Mouse (Mus musculus) neural tube, embryonic 14.5 days (tissue): ENCODE results near the gene Mtm1. TPM values are rescaled to one million over a fixed set of nuclear protein-coding genes. Genes with fewer than 3 reads are reported as not detected.

ENCODE experiments used
- ATAC-seq: fragments of 200-750 bp; cut with Nextera tagmentation; 2 replicates; pipeline ENCODE4 v1.8.0; 2017; ENCODE audit warnings: low read depth, mild to moderate bottlenecking, moderate TSS enrichment, moderate library complexity
- H3K27ac ChIP-seq: fragments of 300-500 bp; sonication (generic); 2 replicates; pipeline ENCODE4 v1.5.1; 2014; ENCODE audit warnings: low read depth, mild to moderate bottlenecking, control low read depth, low read length, moderate library complexity, mixed read lengths
- H3K27me3 ChIP-seq: fragments of 300-500 bp; sonication (generic); 2 replicates; pipeline ENCODE4 v1.6.1; 2014; ENCODE audit warnings: low read length; ENCODE audit not compliant: control insufficient read depth, insufficient read depth
- H3K36me3 ChIP-seq: fragments of 300-500 bp; sonication (generic); 2 replicates; pipeline ENCODE4 v1.6.1; 2014; ENCODE audit warnings: low read length, mixed read lengths; ENCODE audit not compliant: control insufficient read depth, insufficient read depth
- H3K4me1 ChIP-seq: fragments of 300-500 bp; sonication (generic); 2 replicates; pipeline ENCODE4 v1.6.1; 2014; ENCODE audit warnings: low read length; ENCODE audit not compliant: control insufficient read depth, insufficient read depth
- H3K4me2 ChIP-seq: fragments of 300-500 bp; sonication (generic); 2 replicates; pipeline ENCODE4 v1.6.1; 2014; ENCODE audit warnings: mild to moderate bottlenecking, low read depth, low read length, control low read depth
- H3K4me3 ChIP-seq: fragments of 300-500 bp; sonication (generic); 2 replicates; pipeline ENCODE4 v1.5.1; 2014; ENCODE audit warnings: low read depth, low read length, control low read depth, mixed read lengths
- H3K9ac ChIP-seq: fragments of 300-500 bp; sonication (generic); replicated peaks from 2 replicates; pipeline ENCODE4 v1.6.1; 2014; ENCODE audit warnings: low read depth, mild to moderate bottlenecking, control low read depth, low read length, mixed read lengths
- H3K9me3 ChIP-seq: fragments of 300-500 bp; sonication (generic); 2 replicates; pipeline ENCODE4 v1.6.1; 2016; ENCODE audit warnings: low read length; ENCODE audit not compliant: control insufficient read depth
- WGBS: fragments of 180-500 bp; shearing (Covaris S2); extraction: QIAGEN DNeasy Blood & Tissue Kit; methylation state at CpG from one replicate; pipeline ENCODE4 v1.1.7; 2014; 5-methylcytosine and 5-hydroxymethylcytosine counted together
- polyA plus RNA-seq: library from polyadenylated mRNA; unstranded; fragments of >200 nt; fragmentation: Nextera tagmentation; extraction: Ambion mirVana; gene quantifications from 2 replicates; pipeline ENCODE4 v1.2.1, GENCODE M21; 2014

Mtm1 gene
- 7.8 and 8.2 TPM in 2 replicates for polyA plus RNA-seq

- Histone ChIP-seq H3K36me3 (no peaks in the 10 kb centered on the region), H3K27ac (no peak within 1 kb of the TSS), H3K4me2 (no peak within 1 kb of the TSS), H3K9me3 (no peaks in the 10 kb centered on the region), H3K27me3 (no peaks in the 10 kb centered on the region), H3K4me1 (no peaks in the 10 kb centered on the region), H3K4me3 (no peak within 1 kb of the TSS), H3K9ac (no peak within 1 kb of the TSS)
- ATAC-seq: no peak
- WGBS: 65% methylated on average over 1 of the region's 1 CpGs
Measured at GRCm38 (mm10) chrX:71210467-71210866, at the start of gene Mtm1. Mtm1 (plus strand) TSS chrX:71210767.

DNA sequence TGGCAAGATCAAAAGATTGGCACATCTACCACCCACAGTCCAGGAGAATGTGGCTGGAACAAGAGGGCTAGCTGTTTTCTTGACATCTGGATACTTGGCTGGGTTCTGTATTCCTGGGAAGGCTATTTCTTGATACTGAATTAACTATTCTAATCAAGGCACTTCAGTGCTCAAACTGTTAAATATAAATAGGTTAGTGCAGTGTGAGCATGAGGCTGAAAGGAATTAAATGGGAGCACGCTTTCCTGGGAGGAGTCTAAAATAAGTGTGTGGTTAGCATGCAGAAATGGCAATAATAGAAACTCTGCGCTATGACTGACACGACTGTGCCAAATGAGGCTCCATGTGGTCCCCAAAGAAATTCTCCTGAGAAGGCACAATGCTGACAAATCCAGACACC lies 29.0 kb upstream of the Mtm1 start:
- Histone ChIP-seq H3K36me3 (no peaks in the 10 kb centered on the region), H3K4me2 (no peak overlapping the region), H3K9ac (no peak overlapping the region), H3K4me1 (no peaks in the 10 kb centered on the region), H3K4me3 (no peak overlapping the region), H3K27ac (no peak overlapping the region), H3K27me3 (no peaks in the 10 kb centered on the region), H3K9me3 (no peaks in the 10 kb centered on the region)
- no peak for ATAC-seq
- WGBS: 86% methylated on average over 3 of the region's 3 CpGs

- Histone ChIP-seq H3K9ac (no peak overlapping the region), H3K4me2 (no peak overlapping the region), H3K9me3 (no peaks in the 10 kb centered on the region), H3K27ac (no peak overlapping the region), H3K4me3 (no peak overlapping the region), H3K27me3 (no peaks in the 10 kb centered on the region), H3K4me1 (no peaks in the 10 kb centered on the region), H3K36me3 (no peaks in the 10 kb centered on the region)
- ATAC-seq: no peak
- WGBS: 85% methylated on average over 4 of the region's 4 CpGs
Measured at GRCm38 (mm10) chrX:71183671-71184070, 26.9 kb upstream of the Mtm1 start.

GRCm38 (mm10) chrX:71186396-71186795 lies 24.2 kb upstream of the Mtm1 start:
- Histone ChIP-seq H3K27me3 (no peaks in the 10 kb centered on the region), H3K9me3 (no peaks in the 10 kb centered on the region), H3K27ac (no peak overlapping the region), H3K36me3 (no peaks in the 10 kb centered on the region), H3K4me2 (no peak overlapping the region), H3K4me1 (no peaks in the 10 kb centered on the region), H3K9ac (no peak overlapping the region), H3K4me3 (no peak overlapping the region)
- 85% methylated on average over 1 of the region's 1 CpGs for WGBS
- ATAC-seq: no peak

GRCm38 (mm10) chrX:71204776-71205175 lies 5.8 kb upstream of the Mtm1 start:
- Histone ChIP-seq H3K4me3 (no peak overlapping the region), H3K27me3 (no peaks in the 10 kb centered on the region), H3K9ac (no peak overlapping the region), H3K4me2 (no peak overlapping the region), H3K9me3 (no peaks in the 10 kb centered on the region), H3K27ac (no peak overlapping the region), H3K4me1 (no peaks in the 10 kb centered on the region), H3K36me3 (no peaks in the 10 kb centered on the region)
- ATAC-seq: no peak
- 60% methylated on average over 2 of the region's 2 CpGs for WGBS

DNA sequence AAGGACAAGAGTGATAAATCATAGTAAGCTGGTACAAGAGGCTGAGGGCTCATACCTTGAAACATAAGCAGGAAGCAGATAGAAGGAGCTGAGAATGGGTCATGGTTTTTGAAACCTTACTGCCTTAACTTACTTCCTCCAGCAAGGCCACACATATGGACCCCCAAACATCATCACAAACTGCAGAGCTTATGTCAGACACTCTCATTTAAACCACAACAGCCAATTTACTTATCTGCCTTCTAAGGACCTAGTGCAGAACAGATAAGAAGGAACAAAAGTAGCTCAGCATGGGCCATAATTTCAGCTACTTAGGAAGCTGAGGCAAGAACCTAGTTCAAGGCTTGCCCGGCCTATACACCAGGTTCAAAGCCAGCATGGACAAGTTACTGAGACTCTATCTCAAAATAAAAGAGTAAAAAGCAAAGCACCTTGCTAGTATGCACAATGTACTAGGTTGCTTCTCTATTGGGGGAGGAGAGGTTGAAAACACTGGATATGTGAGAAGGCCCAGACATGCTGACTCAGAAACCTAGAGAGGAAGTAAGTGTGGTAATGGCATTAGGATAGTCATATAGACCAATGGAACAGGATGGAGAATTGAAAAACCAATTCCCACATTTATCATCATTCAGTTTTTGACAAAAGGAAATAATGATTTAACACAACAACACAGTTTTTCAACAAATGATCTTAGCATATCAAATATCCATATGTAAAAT lies 4.6 kb upstream of the Mtm1 start:
- no peak for ATAC-seq

GRCm38 (mm10) chrX:71206595-71206994 lies 4.0 kb upstream of the Mtm1 start:
- no peak overlapping the region for H3K9ac ChIP-seq
- H3K4me1 ChIP-seq: no peaks in the 10 kb centered on the region
- H3K27ac ChIP-seq: no peak overlapping the region
- H3K36me3 ChIP-seq: no peaks in the 10 kb centered on the region
- H3K4me3 ChIP-seq: no peak overlapping the region
- H3K27me3 ChIP-seq: no peaks in the 10 kb centered on the region
- ATAC-seq: no peak
- no peak overlapping the region for H3K4me2 ChIP-seq
- 80% methylated on average over 1 of the region's 1 CpGs for WGBS
- H3K9me3 ChIP-seq: no peaks in the 10 kb centered on the region

More for the DNA sequence above, 4.6 kb upstream of the Mtm1 start:
- H3K4me1 ChIP-seq: no peaks in the 10 kb centered on the region
- H3K9ac ChIP-seq: no peak overlapping the region
- H3K9me3 ChIP-seq: no peaks in the 10 kb centered on the region
- H3K36me3 ChIP-seq: no peaks in the 10 kb centered on the region
- no peak overlapping the region for H3K4me3 ChIP-seq
- no peak overlapping the region for H3K4me2 ChIP-seq
- no peak overlapping the region for H3K27ac ChIP-seq
- H3K27me3 ChIP-seq: no peaks in the 10 kb centered on the region
- WGBS: 96% methylated on average over 1 of the region's 1 CpGs

GRCm38 (mm10) chrX:71212911-71213310 lies 2.3 kb downstream of the Mtm1 start:
- H3K4me3 ChIP-seq: no peak overlapping the region
- H3K9me3 ChIP-seq: no peaks in the 10 kb centered on the region
- no peak overlapping the region for H3K9ac ChIP-seq
- ATAC-seq: no peak
- no peak overlapping the region for H3K27ac ChIP-seq
- no peaks in the 10 kb centered on the region for H3K27me3 ChIP-seq
- H3K36me3 ChIP-seq: no peaks in the 10 kb centered on the region
- no peaks in the 10 kb centered on the region for H3K4me1 ChIP-seq
- 49% methylated on average over 4 of the region's 4 CpGs for WGBS
- no peak overlapping the region for H3K4me2 ChIP-seq

DNA sequence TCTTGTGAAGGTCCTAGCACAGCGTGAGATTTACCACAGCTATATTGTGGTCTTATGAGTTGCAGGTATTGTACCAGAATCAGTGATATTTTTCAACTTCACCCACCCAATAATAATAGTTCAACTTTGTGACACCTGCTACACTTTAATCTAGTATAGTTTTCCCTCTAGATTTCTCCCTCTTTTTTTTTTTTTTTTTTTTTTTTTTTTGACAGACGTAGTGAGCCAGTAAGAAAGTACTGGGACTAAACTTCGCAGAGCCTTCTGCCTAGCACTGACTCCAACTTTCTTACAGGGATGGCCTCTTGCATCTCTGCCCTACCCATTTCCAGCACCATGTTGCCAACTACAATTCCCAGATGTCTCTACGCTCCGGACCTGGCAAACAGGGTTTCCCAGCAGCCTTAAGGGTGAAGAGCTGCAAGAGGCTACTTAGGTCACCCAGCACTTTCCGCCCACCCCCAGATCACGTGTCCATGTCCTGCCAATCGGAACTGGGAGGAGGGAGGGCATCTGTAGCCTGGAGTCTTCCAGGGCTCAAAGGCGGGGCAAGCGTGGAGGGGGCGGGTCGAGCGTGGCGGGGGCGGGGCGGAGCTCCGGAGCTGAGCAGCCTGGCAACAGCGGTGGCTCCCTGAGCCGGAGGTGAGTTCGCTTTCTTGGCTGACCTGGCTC lies 4.0 kb downstream of the Mtm1 start:
- Histone ChIP-seq H3K9ac (0 out of 2 replicates have a peak overlapping the region, but pooled peaks have one; percentile 29), H3K27me3 (no peaks in the 10 kb centered on the region), H3K27ac (no peak overlapping the region), H3K36me3 (no peaks in the 10 kb centered on the region), H3K4me2 (peak overlapping the region; percentile 51), H3K4me3 (peak overlapping the region; percentile 38), H3K4me1 (no peaks in the 10 kb centered on the region), H3K9me3 (no peaks in the 10 kb centered on the region)
- 13% methylated on average over 20 of the region's 20 CpGs for WGBS
- ATAC-seq: peak; percentile 98
